Mouse (Mus musculus) heart, adult 9 months (tissue): ENCODE measurements around the gene Styxl1.

Experiments
- DNase-seq, 2 experiments: peaks; one replicate each; pipeline ENCODE4 v3.0.0; 2022; ENCODE audit warnings: low spot score in 2 of 2

Gene Styxl1

GRCm38 (mm10) chr5:135764971-135765370 is 13.2 kb downstream of the Styxl1 start:
- no peak for DNase-seq

DNA sequence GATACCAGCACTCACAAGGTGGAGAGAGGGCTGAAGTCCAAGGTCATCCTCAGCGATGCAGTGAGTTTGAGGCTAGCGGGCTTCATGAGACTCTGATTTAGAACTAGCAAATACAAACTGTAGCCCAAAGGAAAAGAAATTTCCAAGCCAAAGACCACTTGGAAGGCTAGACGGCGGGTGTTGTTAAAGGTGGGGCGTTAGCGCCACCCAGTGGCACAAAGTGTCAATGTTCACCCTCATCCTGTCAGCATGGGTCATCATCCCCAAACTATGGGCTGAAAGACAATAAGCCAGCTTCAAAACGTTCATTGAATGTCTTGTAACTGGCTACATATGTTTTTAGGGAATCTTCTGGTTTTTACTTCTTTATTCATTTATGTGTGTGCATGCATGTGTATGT is 14.7 kb downstream of the Styxl1 start:
- DNase-seq = peak; percentile 52 to 71

GRCm38 (mm10) chr5:135761881-135762280 is 16.3 kb downstream of the Styxl1 start:
- no peak for DNase-seq

DNA sequence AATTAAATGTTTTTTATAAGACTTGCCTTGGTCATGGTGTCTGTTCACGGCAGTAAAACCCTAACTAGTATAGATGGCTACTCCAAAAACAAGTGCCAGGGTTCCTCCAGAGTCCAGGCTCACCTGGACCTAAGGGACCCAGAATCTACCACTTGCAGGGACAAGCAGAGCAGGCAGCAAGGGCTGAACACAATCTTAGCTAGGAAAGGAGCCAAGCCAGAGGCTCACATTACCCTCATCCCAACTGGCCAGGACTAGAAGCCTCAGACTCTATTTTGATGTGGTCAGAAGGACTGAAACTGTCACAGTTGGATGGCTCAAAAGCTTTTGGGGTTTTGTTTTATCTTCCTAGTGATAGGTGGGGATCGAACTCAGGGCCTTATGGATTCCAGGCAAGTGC is 26.6 kb downstream of the Styxl1 start:
- no peak for DNase-seq

- no peak for DNase-seq
Measured at GRCm38 (mm10) chr5:135751041-135751440, 27.1 kb downstream of the Styxl1 start.

DNA sequence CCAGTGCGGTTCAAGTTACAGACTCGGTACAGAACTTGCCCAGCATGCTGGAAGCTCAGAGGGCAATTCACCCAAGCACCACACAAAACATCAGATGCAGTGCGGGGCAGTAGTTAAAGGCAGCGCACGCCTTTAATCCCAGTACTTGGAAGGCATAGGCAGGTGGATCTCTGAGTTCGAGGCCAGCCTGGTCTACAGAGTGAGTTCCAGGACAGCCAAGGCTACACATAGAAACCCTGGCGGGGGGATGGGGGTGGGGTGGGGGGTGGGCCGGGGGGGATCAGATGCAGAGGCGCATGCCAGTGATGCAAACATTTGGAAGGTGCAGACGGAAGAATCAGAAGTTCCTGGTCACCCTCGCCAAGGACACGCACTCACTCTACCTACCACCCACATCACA is 33.4 kb downstream of the Styxl1 start:
- no peak for DNase-seq

DNA sequence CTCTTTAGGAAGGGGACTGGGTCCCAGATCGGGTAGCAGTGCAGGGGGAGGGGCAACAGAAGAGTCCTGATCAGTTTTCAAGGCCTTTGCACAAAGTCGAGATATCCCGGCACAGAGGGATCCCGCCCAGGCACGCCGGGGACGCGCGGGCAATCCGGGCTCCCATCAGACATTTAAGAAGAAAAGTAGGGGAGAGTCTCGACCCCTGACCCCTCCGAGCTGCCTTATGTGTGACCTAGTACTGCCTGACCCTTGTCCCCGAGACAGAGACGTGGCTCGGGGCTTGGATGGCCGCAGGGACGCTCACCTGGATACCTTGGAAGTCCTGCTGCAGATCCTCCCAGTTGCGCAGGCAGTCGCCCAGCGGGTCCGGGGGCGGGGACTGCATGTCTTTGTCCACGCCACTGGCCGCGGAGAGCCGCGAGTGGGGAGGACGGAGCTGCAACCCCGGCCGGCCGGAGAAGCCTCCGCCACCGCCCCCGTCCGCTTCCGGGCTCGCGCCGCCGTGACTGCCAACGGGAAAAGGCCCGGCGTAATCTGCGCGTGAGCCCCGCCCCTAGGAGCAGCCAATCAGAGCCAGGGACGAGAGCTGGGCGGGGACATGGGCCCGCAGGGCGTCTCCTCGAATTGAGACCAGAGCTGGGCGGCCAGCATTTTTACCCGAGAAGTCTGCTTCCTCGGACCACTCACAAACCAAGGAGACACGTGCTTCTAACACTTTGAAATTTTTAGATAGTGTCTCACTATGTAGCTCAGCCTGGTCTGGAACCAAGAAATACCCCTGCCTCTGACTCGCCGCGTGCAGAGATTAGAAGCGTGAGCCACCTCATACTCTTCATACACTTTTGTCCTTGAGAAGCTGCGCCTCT is 34.2 kb downstream of the Styxl1 start, which contains the start of gene Tmem120a:
TSS of gene Tmem120a (minus strand) at position 708 of the 869 bp plus-strand sequence.
- peak; percentile 96 to 97 for DNase-seq

DNA sequence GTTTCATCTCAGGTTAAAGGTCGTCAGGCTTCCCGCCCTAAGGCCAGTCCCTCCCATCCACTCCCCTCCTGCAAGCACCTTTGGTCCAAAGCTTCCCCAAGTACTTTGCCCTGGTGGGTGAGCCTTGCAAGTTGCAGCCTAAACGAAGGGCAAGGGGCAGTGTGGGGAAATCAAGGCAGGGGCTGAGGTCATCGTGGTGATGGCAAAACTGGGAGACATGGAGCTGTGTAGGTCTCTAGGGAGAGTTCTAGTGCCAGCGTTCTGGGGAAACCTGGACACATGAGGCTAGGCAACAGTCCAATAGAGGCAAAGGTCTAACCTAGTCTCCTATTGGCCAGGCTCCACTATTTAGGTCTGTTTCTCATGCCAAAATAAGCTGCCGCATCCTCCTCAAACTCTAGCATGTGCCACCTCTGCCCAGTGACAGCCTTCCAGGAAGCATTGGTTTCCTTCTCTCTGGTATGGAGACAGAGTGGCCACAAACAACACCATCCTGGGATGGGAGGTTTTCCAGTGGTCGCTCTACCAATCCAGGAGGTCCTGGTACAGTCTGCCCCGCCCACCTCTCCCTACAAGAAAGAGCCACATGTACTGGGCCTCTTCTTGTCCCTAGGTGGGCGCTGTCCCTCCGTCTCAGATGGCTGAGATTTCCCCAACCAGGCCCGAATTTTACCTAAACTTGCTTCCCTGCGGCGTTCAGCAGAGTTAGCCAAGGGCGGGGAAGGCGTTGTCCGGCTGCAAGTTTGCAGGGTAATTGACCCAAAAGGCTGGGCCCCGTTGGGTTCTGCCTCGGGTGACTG is 35.0 kb downstream of the Styxl1 start:
- DNase-seq = no peak

DNA sequence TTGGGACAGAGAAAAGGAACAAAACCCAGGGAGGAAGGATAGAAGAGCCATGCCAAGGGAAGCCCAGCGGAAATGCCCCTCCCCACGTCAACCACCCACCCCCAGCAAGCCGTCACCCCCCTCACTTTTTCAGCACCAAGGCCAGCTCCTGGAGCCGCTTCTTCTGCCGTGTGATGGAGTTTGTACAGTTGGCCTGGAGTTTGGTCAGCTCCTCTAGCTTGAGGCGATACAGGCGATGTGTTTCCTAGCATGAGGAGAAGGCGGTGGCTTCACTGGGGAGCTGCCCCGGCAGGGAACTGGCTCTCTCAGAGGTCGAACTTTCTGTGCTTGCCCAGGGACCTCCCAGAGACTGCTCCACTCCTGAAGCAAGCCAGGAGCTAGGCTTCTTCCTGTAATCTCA is 36.0 kb downstream of the Styxl1 start:
- DNase-seq = no peak

DNA sequence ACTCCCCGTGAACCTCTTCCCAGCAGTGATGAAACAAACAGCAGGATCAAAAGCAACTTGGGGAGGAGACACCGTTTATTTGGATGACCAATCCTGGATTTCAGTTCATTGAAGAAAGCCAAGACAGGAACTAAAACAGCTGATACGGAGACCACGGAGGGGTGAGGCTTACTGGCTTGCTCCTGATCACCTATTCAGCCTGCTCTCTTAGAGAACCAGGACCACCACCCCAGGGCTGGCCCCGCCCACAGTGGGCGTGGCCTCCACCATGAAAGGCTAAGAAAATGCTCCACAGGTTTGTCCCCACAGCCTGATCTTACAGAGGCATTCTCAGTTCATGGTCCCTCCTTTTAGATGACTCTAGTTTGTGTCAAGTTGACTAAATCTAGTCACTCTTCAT is 39.9 kb downstream of the Styxl1 start:
- DNase-seq = no peak

DNA sequence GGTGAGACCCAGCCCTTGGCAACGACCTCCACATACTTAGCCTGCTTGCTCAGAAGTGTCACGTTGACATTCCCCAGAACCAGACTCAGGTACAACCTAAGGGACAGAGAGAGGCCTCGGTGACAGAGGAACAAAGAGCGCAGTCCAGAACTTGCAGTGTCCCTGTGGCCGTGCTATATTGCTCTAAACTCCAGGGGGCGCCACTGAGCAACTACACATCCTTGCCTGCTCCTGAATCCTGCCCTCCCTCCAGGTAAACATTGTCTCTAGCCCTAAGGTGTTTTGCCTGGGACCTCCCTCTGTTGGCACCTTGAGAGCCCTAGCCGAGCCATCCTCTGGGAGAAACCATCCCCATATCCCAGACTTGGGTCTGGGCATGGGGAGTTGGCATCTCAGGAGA is 41.0 kb downstream of the Styxl1 start:
- DNase-seq = no peak

DNA sequence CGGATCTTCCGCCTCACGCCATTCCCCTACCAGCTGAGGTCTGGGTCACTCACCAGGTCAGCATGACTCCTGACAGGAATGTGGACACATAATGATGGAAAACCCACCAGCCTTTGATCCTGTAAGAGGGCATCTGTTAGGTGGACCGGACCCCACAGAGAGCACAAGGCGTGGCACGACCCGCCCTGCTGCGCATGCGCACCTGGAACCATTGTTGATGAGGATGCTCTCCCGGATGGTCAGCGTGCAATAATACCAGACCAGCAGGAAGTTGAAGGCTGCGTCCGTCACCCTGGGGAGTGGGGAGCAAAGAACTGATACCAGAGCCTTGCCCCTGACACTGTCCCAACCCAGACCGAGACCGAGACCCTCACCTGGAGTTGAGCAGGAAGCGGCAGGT is 41.6 kb downstream of the Styxl1 start:
- DNase-seq = no peak

DNA sequence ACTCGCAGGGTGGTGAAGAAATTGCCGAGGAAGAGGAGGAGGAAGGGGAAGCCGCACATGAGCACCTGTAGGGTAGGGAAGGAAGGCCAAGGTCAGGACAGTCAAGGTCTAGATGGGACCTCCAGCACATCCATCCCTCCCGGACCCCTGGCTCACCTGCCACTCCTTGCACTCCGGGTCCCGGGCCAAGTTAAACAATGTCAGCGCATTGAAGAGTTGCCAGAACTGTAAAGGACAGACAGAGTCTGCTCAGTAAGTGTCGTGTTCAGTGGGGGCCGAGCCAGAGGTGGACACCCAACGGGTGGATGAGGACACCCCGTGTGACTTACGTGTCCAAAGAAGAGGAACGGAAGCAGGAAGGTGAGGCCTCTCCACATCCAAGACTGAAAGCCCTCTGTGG is 42.4 kb downstream of the Styxl1 start:
- DNase-seq = no peak

- DNase-seq = no peak
Measured at GRCm38 (mm10) chr5:135734057-135734680, 44.0 kb downstream of the Styxl1 start.

DNA sequence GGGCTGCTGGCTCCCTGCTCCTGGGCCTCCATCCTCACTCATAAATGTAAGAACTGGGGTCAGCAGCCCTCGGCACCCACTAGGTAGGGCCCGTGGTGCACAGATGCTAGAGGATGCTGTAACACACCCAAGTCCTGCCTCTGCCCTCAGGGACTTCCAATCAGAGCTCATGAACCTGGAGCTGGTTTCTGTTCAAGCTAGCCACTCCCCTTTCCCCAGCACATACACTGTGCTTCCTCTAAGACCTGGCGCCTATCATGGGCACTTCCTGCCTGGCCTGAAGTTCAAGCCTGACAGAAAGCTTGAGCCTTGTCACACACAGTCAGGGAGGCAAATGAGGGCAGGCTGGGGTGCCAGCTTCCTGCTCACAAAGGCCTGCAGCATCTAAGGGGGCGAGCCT is 45.1 kb downstream of the Styxl1 start:
- no peak for DNase-seq

- no peak for DNase-seq
Measured at GRCm38 (mm10) chr5:135731322-135731721, 46.9 kb downstream of the Styxl1 start.

DNA sequence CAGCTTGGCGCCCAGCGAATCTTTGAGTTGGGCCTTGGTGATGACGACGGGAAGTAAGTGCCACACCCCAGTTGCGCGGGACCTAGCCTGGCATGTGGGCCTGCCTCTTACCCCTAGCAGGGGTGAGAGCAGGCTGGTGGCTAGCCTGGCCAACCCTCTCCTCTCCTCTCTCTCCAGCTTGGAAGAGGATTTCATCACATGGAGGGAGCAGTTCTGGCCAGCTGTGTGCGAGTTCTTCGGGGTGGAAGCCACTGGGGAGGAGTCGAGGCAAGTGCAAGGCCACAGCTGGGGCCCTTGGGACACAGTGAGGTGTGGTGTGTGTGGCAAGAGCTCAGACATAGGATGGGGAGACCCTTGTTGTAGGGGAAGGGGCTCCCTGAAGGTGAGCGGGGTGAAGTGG is 47.3 kb downstream of the Styxl1 start:
- no peak for DNase-seq

GRCm38 (mm10) chr5:135730278-135730677 is 47.9 kb downstream of the Styxl1 start:
- DNase-seq = no peak

DNA sequence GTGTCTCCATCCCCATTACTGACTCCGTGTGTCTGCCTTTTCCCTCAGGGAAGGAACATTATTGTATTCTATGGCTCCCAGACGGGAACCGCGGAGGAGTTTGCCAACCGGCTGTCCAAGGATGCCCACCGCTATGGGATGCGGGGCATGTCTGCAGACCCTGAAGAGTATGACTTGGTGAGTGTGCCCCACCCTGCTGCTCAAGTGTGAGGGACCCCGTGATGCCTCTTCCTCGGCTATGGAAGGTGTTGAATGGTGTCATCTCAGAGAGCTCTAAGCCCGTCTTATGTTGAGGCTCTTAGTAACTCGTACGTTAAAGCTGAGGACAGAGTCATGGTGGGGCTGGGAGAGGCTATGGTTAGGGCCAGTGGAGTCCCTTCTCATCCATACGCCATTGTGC is 48.8 kb downstream of the Styxl1 start:
- DNase-seq = no peak

DNA sequence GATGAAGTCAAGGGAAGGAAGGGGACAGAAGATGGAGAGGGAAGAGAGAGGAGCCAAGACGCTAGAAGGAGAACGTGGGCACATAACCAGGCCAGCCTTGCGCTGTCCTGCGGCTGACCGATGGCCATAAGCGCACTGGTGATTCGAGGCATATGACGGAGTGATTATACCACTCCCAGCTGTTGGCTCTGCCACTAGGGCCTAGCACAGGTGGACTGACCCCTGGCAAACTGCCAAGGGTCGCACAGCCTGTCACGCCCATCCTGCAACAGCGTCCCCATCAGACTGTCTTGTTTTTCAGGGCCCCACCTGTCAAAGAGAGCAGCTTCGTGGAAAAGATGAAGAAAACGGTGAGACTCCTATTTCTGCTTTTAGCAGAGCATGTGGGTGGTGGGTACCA is 49.8 kb downstream of the Styxl1 start:
- DNase-seq = no peak

DNA sequence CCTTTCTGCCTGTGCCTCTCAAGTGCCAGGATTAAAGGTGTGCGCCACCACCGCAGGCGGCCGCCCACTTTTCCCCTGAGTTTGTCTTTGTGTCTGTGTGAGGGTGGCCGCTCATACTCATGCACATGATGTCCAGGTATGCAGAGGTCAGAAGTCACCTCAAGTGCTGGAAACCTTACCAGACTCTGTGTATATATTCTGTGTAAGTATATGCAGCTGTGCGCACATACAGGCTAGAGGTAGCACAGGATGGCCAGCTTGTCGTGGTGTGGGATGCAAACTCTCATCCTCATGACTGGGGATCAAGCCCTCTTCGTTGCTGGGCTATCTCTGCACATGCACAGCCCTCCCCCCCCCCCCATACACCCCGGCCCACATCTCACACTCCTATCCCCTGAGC is 50.3 kb downstream of the Styxl1 start:
- no peak for DNase-seq

- peak; percentile 82 to 83 for DNase-seq
Measured at GRCm38 (mm10) chr5:135726641-135727346, 51.4 kb downstream of the Styxl1 start.
